Mouse (Mus musculus) E14TG2a.4 (cell line): Measurements from ENCODE around the gene Neurl2.

Experiments used
- CTCF ChIP-seq: conservative IDR thresholded peaks from 2 replicates; pipeline ENCODE4 v1.5.1; 2014; ENCODE audit warnings: low read length
- POU5F1 ChIP-seq: IDR thresholded peaks from 2 replicates; pipeline ENCODE4 v1.6.1; 2014; ENCODE audit warnings: low read length, borderline replicate concordance

DNA sequence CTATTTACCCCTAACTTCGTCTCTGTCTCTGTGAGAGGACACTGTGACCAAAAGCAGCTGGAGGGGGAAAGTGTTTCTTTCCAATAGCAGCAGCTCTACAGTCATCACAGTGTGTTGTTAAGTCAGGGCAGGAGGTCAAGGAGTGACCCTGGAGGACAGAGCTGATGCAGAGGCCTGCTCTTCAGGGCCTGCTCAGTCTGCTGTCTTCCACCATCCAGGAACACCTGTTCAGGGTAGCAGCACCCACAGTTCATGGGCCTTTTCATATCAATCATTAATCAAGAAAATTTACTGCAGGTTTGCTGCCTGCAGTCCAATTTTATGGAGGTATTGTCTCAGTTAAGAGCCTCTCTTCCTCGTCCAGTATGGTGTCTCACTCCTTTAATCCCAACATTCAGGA lies 19.7 kb downstream of the Neurl2 start:
- no peak for TF ChIP-seq CTCF
- TF ChIP-seq POU5F1 = no peak
